Mouse (Mus musculus) ovary, postnatal 14 days (tissue): ENCODE measurements around the gene Slc16a4.
A peak's percentile ranks its signal among the peaks of the same experiment; 100 is the strongest.

Source experiments
- DNase-seq: peaks from one replicate; pipeline ENCODE4 v3.0.0; 2022; ENCODE audit warnings: low spot score

Slc16a4 gene

GRCm38 (mm10) chr3:107290764-107291381 is at the start of gene Slc16a4:
TSS of gene Slc16a4 (plus strand) at chr3:107291230.
- DNase-seq = peak; percentile 51

- DNase-seq = no peak
Observed at GRCm38 (mm10) chr3:107241389-107242094, 49.5 kb upstream of the Slc16a4 start.

GRCm38 (mm10) chr3:107246876-107247275 is 44.2 kb upstream of the Slc16a4 start:
- DNase-seq = no peak

GRCm38 (mm10) chr3:107249042-107249441 is 42.0 kb upstream of the Slc16a4 start:
- no peak for DNase-seq

- no peak for DNase-seq
Observed at GRCm38 (mm10) chr3:107250320-107250719, 40.7 kb upstream of the Slc16a4 start.

GRCm38 (mm10) chr3:107252035-107252434 is 39.0 kb upstream of the Slc16a4 start:
- DNase-seq = no peak

GRCm38 (mm10) chr3:107253925-107254324 is 37.1 kb upstream of the Slc16a4 start:
- no peak for DNase-seq

- DNase-seq = no peak
Observed at GRCm38 (mm10) chr3:107255992-107256391, 35.0 kb upstream of the Slc16a4 start.

DNA sequence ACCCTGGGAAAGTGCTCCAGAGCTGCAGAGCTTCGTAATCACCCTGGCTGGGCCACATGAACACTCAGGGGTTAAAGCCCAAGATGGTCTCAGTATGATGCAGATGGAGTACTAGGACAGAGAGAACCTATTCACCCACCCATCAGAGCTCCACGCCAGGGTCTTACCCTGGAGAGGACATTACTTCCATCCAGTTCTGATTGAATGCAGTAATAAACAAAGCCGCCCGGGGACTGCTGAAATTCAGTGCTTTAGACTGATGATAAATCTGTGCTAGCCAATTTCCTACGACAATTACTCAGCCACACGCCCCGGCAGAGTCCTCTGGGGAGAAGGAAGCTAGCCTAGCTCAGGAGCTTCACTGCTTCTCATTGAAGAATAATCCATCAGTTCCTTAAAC is 34.3 kb upstream of the Slc16a4 start:
- DNase-seq = no peak

DNA sequence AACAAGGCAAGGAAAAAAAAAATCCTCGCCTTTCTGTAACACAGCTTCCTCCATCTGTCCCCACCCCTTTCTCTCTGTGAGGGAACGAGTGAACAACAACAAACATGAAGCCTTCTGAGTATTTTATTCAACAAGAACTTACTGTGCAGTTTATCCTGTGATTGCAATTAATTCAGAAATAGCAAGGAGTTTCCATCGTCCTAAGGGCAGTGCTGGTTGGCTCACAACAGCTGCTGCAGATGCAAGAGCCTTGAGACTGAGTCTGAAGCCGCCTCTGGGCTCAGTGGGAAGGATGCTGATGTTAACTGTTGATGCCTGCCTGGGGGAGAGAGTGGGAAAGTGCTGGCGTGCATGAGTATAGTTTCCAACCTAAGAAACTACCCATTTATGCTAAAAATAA is 33.1 kb upstream of the Slc16a4 start:
- DNase-seq = no peak

DNA sequence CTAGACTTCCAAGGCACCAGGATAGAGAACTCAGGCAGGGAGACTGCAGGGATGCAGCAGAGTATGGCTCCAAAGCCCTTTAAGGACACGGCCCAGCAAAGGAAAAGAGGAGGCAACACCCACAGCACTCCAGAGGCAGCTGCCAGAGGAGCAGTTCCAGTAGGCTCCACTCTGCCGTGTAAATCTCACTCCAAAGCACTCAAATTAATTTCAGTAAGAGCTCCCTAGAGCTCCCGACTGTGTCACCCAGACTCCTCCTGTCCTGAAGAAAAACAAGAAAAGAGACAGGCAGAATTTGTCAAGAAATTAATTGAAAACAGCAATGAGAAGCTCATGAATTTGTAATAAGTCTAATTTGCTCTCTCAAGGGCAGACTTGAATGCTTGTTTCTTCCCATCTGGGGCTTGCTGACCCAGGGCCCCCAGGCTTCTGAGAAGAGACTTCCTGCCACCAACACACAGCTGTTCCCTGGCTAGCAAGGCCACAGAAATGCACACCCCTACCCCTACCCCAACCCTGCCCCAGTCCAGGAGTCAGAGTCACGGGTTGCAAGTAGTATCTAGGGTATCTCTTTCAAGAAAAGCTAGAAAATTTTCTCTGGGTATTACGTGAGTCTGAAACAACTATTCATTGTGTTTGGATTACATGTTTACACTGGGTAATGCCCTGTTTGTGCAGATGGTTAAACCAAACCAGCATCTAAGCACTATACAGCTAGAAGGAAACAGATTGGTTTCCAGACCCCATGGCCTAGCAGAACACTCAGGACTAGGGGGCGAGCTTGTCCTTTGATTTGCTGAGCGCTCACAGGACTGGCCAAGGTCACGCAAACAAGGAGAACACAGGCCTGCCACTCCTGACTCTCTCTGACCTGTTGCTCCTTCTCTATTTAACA is 29.8 kb upstream of the Slc16a4 start:
- DNase-seq = no peak

DNA sequence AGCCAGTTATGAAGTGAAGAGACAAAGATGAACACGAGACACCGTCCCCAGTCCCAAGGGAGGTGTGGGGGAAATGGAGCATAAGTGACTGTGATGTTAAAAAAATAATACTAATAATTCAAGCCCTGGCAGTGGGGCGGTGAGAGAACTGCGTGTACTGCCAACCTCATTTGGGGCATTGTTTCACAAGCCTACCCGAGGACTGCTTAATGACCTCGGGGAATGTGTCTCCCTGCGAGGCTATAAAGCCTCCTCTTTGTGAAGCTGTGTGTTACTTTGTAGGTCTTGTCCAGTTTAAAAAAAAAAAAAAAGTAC is 29.2 kb upstream of the Slc16a4 start:
- DNase-seq = no peak

GRCm38 (mm10) chr3:107266814-107267345 is 24.1 kb upstream of the Slc16a4 start:
- DNase-seq = no peak

DNA sequence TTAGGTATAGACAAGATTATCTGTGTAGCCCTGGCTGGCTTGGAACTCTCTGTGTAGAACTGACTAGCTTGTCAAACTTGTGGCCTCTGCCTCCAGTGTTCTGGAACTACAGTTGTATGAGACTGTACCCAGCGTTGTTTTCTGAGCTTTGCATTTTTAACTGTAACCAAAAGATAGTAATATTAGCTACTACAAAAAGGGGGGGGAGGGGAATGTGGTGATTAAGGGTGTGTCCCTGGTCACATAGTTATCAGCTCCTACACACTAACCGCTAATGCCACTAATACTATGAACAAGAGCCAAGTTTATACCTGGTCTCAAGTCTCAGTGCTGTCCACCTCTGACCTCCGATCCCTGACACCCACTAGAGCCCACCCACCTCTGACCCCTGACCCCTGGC is 18.6 kb upstream of the Slc16a4 start:
- DNase-seq = no peak

- DNase-seq = peak; percentile 60
Observed at GRCm38 (mm10) chr3:107273820-107274219, 17.2 kb upstream of the Slc16a4 start.

DNA sequence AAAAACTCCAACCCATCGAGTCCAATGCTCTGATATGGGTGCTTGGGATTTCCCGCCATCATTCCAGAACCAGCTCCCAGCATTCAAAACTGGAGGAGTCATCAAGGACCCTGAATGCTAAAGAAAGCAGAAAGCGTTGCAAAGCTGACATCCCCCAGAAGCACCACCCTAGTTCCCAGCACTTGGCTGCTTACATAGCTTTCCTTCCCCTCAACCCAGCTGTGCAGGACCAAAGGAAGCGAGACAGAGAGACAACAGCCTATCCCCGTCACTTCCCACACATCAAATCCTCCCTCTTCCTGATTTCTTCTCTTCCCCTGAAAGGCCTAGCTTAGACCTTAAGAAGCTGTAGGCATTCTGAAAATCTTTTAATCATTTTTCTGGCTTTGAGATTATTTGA is 15.7 kb upstream of the Slc16a4 start:
- no peak for DNase-seq

DNA sequence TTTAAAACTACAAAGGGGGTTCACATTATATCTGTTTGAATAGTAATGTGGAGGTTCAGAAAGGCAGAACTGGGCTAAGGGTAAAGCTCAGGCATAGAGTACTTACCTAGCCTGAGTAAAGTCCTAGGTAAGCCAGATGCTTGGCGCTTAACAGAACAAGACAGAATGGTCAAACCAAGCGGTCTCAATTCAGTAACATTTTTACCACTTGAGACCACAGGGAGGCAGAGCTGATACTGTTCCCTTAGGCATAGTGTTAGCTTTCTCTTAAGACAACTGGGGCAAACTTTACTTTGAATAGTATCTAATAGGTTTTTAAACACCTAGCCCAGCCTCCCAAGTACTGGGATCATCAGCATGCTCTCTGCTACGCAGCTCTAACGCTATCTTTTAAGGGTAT is 15.0 kb upstream of the Slc16a4 start:
- no peak for DNase-seq

- no peak for DNase-seq
Observed at GRCm38 (mm10) chr3:107276626-107277025, 14.4 kb upstream of the Slc16a4 start.

DNA sequence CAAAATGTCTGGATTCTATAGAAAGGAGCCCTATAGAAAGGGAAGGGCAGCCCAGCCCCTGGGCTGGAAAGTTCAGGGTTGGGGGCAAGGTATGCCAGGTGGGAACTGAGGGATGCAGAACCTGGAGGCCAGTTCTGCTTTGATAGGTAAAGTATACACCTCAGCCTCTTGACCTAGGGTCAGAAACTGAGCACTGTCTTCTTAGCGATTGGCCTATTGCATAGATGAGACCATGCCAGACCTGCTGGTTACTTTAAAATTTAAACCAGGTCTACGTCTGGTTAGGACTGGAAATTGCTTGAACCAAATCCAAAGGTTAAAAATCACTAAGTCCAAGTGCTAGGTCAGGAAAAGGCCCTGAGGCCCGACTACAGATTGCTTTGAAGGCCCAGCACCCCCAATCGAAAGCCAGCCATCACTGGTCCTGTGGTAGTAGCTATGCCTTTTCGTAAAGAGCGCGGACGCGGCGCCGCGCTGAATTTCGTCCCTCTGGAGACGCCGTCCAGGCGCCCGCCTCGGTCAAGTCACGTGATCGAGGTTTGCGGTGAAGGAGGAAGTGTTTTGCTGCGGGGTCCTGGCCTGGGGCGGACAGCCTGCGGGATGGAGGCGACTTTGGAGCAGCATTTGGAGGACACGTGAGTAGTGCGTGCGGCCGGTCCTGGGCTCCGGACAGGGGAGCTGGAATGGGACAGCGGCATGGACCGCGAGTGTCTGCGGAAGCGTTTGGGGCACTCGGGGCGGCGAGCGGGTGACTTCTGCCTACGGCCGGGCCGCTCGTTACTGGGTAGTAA is 12.4 kb upstream of the Slc16a4 start, which contains the start of gene Lamtor5:
TSS of gene Lamtor5 (plus strand) at position 380 of the 791 bp plus-strand sequence.
- peak; percentile 88 for DNase-seq

DNA sequence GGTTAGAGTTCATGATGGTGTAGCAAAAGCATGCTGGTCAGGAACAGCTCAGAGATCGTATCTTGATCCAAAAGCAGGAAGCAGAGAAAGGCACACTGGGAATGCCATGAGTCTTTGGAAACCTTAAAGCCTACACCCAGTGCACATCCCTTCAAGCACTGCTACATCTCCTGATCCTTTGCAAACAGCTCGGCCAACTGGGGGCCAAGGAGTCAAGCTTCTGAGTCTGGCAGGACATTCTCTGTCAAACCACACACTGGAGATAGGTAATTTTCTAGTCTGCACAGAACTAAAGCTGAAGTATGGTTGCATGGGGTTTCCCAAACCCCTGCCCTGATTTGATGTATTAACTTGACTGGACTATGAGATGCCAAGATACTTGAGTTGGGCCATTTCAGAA is 4.9 kb upstream of the Slc16a4 start:
- no peak for DNase-seq

- DNase-seq = no peak
Observed at GRCm38 (mm10) chr3:107287346-107287745, 3.7 kb upstream of the Slc16a4 start.
